Mouse (Mus musculus): Measurements from ENCODE around the gene Atp2a2.

Atp2a2 gene

DNA sequence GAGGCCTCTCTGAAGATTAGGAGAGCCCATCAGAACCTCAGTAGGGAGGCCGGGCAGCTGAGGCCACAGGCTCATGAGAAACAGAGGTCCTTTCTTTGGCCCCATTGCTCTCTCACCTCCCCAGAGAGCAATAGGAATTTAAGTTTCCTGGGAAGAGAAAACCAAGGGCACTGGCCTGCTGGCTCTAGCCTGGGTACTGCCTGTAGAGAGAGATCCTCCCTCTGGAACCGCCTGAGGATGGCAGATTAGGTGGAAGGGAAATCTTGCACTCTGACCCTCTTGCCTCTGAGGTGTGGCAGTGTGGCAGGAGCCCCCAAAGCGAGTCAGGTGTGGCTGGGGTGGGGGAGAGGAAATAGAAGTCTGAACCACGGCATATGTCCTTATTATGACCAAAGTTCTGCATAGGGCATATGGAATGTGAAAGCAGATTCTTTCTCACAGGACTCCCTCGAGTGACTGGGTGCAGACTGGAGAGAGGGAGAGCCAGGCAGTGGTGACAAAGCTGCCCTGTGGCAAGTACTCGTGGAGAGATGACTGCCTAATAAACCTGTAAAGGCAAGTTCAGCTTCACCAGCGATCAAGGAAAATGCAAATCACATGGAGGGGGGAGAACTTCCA is 17.1 kb upstream of the Atp2a2 start:
- no peak for DNase-seq (ENCODE audit: low spot score)

DNA sequence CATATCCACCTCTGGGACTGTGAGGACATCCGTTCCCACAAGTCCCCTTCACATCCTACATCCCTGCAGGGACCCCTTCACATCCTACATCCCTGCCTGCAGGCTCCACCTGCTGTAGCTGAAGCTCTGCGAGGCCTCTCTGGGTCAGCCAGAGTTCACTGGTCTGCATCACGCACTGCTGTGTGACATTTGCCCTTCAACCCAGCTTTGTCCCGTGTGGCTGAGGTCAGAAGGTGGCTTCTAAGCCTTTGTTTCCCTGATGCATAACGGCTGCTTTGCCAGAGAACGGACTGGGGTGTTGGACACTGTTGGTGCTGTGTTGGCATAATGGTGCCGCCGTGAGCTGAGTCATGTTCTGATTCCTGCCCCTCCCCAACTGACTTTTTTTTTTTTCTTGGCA is 16.2 kb upstream of the Atp2a2 start:
- no peak for DNase-seq (ENCODE audit: low spot score)

DNA sequence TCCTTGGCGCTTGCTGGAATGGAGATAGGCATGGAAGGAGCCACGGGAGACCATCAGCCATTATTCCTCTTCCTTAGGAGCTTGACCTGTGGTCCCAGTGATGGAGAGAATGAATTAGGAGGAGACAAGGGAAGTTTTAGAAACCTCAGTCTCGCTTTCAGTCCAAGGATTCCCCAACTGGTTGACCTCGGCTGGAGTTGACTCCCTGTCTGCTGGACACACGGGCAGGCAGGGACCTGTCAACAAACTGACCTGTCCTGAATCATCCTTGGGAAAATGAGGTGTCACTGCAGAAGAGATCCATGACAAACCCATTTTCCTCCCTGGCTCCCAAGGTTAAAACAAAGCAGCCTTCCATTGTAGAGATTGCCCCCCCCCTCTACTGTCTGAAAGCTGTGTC is 14.9 kb upstream of the Atp2a2 start:
- DNase-seq (ENCODE audit: low spot score), result no peak

DNA sequence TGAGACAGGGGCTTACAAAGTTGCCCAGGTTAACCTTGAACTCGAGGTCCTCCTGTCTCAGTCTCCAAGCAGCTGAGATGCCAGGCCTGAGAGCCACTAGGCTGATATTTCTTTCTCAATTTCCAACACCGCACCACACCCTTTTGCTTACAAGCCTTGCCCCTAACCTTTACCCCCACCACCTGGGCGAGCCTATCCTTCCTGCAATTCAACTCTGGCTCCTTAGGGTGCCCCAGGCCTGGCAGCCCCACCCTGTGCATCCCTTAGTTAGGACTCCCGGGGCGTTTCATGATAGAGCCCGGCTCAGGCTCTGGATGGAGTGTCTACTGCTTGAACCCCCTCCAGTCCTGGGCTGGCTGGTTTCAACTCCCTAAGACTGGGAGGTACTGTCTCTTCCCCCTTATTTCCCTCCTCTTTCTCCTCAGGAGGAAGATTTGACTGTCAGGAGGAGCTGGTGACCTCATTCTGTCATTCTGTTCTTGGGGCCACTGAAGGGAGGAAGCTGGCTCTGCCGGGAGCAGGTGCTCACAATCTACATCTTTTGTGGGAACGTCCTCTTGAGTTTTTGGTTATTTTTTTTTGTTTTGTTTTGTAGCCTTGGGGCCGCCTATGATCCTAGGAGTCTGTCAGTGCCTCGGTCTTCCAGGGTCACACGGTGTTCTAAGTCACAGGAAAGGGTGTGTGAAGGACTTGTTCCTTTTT is 14.2 kb upstream of the Atp2a2 start:
- DNase-seq (ENCODE audit: low spot score), result no peak

DNA sequence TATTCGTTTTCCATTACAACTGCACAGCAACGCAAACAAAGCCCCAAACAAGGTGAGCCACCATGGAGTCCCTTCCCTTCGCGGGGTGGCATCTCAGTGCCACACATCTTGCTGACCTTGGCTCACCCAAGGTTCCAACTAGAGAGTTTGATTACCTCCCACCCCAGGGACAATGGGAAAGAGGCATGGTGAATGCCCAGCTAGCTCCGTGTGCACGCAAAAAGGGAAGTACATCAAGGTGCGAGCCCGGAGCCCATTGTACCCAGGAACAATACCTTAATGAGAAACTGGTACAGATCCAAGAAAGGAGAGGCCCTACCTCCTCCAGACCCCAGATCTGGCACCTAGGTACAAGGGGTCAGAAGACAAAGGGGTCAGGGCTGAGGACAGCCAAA is 12.1 kb upstream of the Atp2a2 start:
- no peak for DNase-seq (ENCODE audit: low spot score)

DNA sequence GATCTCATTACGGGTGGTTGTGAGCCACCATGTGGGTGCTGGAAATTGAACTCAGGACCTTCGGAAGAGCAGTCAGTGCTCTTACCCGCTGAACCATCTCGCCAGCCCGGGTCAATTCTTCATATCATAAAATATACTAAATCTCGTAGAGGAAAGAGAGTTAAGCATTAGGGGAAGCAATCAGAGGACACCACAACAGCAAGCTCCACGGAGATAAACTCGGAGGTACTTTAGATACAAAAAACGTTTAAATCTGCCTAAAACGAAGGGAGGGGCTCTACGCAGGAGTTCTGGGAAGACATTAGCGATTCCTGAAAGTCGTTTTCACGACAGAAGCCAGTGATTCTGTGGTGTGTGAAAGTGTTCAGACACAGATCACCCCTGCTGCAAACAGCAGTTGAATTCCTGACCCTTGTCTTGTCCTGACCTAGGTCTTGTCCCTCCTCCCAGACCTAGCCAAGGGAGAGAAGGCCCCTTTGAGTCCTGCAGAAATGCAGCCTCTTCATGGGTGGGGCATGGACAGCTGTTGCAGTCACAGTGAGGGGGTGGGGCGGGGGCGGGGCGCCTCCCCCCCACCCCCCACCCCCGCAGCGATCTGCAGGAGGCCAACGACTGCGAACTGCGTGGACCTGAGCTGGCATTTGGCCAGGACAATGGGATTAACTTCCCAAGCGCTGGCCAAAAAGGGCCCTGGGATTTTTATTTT is 11.5 kb upstream of the Atp2a2 start:
- DNase-seq (ENCODE audit: low spot score), result no peak

DNA sequence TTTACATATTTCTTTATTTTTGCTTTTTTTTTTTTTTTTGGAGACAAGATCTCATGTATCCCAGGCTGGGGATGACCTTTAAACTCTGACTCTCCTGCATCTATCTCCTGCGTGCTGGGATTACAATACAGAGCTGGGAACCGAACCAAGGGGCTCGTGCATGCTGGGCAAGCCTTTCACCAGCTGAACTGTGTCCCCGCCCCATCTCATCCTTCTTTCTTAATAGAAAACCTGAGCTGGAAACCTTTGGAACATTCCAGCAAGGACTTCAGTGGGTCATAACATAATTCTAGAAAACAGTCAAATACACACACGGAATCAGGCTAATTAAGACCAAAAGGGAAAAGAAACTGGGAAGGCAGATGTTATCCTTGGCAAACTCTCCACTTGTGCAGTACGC is 10.0 kb upstream of the Atp2a2 start:
- DNase-seq (ENCODE audit: low spot score), result no peak

DNA sequence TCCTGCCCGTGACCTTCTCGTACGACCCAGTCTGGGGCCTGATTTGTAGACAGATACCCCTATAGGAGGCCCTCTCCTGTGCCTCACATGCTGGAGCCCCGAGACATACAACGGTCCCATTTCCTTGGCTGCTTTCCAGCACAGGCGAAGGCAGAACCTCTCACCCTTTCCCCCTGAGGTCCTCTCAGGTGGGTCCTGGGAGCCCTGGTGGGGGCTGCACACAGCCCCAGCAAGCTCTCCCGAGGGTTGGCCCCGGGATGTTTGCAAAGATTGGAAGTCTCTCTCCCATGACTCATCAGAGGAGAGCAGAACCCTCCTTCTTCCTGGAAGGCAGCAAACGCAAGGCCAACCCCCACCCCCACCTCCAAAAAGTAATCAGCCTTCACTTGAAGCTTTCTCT is 9.4 kb upstream of the Atp2a2 start:
- DNase-seq (ENCODE audit: low spot score), result no peak

DNA sequence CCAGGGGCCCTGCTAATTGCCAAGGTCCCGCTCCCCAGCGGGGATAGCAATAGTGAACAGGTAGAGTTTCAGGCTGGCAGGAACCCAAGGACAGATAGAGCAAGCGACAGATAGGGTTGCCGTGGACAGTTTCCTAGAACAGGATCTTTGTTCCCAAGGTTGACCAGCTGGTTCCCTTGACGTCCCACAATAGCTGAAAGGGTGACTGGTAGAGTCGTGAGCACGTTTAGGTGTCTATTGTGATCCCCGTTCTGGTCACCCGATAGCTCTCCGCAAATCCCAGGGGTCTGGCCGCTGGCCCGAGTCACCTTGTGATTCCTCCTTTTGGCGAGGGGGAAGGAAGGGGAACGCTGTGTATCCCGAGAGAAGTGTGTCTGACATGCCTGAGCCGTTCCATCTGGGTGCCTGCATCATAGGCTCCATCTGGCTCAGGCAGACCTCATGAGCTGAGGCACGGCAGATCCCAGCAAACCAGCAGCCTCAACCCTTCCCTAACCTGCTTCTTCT is 8.7 kb upstream of the Atp2a2 start:
- DNase-seq (ENCODE audit: low spot score), result no peak

DNA sequence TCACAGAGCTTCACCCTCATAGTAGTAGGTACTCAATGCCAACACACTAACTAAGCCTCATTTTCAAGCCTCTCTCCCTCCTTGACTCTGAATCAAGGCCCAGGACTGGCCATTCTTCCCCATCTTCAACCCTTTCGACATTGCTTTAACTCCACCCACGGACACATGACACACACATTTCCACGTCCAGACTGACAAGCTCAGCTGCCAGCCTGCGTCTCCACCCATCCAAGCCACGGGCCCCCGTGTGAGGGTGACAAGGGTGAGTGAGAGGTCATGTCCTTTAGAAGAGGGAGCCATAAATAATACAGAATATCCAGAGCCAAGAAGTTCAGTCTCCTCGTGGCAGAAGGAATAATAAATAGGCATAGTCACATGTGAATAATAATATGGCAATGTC is 7.6 kb upstream of the Atp2a2 start:
- DNase-seq (ENCODE audit: low spot score), result no peak

DNA sequence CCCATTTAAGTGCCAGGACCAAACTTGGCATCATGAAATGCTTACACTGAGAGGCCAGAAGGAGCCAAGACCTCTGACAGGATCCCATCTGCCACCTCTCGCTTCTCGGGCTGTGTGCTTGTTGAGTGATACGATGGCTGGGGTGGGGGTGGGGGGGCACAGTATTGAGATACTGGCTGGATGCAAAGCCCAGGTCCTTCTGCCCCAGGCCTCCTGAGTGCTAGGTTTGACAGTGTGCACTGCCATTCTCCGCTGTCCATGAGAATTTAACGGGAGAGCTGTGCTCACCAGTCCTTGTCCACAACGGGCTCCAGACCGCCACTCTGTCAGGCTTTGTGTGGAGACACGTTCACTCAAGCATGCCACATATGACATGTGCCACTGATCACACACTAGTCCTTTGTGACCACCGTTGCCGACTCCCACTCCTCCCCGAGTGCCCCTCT is 6.9 kb upstream of the Atp2a2 start:
- no peak for DNase-seq (ENCODE audit: low spot score)

DNA sequence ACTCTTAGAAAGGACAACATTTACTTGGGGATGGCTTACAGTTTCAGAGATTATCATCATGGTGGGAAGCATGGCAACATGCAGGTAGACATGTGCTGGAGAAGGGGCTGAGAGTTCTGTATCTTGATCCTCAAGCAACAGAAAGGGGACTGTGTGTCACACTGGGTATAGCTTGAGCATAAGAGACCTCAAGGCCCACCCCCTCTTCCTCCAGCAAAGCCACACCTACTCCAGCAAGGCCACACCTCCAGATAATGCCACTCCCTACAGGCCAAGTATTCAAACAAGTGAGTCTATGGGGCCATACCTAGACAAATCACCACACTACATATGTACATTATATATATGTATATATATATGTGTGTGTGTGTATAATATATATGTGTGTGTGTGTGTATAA is 5.4 kb upstream of the Atp2a2 start:
- no peak for DNase-seq (ENCODE audit: low spot score)

DNA sequence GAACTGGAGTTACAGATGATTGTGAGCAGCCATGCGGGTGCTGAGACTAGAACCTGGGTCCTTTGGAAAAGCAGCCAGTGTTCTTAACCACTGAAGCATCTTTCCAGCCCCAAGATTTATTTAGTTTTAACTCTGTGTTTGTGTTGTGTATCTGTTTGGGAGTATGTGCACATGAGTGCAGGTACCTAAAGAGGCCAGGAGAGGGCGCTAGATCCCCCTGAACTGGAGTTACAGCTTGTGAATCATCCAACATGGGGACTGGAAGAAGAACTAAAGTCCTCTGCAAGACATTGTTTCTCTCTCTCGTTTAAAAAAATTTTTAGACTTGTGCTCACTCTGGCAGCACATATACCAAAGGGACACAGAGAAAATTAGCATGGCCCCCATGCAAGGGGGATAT is 4.4 kb upstream of the Atp2a2 start:
- DNase-seq (ENCODE audit: low spot score), result no peak

DNA sequence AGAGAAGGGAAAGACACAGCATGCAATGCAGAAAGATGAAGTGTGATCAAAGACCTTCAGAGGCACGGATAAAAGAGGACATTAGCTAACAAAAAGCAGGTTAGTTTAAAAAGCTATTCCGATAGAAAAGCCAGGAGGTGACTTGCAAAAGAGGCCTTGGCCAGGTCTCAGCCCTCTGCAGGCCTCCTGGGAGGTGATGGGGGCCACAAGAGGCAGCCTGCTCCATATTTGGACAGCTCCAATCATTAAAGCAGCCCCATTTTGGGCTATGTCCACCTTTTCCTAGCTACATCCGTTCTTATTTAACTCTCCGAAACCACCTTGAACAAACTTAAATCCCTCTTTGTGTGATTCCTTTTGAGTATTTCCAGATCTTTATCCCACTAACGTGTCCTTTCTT is 3.5 kb upstream of the Atp2a2 start:
- DNase-seq (ENCODE audit: low spot score), result no peak

DNA sequence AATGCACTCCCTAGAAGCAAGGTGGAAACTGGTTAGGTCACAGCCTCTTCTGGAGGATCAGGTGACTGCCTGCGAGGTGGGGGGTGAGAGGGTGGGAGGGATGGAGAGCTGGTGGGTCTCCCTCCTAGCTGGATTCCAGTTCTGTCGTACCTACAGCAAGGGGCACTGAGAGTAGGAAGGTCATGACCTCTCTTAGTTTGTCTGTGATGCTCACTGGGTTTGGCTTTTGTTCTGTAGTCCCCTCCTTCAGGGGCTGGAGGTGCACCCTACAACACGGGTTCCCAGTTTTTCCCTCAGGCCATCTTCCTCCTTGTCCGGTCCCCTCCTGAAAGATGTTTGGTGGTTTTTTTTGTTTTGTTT is 1.7 kb upstream of the Atp2a2 start:
- DNase-seq (ENCODE audit: low spot score), result no peak

DNA sequence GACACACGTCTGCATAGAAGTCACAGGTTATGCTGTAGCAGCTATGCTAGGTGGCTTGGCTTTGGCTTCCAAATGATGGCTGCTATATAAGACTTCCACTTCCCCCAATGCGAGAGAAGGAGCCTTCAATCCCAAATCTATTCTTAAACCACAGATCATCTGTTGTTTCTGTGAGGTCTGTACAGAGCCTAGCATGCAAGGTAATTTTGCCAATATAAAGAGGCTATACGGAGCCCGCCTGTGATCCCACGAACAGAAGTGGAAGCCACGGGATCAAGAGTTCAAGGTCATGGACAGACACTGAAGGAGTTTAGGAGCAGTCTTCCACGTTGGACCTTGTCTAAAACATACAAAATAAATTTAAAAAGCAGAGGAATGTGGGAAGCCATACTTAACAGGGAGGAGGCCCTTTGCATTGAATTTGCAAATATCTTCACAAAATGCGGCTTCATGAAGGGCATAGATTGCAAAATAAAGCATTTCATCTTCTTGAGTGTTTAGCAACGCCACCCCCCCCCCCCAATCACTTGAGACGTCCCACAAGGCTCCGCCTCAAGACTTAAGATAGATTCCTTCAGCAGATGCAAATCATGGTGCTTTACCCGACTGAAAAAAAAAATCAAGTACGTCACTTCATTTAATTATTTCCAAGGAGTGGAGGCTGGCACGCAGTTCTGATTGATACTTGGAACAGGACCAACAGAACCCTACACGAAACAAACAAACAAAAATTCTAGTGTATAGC is 1.2 kb upstream of the Atp2a2 start:
- no peak for DNase-seq (ENCODE audit: low spot score)

DNA sequence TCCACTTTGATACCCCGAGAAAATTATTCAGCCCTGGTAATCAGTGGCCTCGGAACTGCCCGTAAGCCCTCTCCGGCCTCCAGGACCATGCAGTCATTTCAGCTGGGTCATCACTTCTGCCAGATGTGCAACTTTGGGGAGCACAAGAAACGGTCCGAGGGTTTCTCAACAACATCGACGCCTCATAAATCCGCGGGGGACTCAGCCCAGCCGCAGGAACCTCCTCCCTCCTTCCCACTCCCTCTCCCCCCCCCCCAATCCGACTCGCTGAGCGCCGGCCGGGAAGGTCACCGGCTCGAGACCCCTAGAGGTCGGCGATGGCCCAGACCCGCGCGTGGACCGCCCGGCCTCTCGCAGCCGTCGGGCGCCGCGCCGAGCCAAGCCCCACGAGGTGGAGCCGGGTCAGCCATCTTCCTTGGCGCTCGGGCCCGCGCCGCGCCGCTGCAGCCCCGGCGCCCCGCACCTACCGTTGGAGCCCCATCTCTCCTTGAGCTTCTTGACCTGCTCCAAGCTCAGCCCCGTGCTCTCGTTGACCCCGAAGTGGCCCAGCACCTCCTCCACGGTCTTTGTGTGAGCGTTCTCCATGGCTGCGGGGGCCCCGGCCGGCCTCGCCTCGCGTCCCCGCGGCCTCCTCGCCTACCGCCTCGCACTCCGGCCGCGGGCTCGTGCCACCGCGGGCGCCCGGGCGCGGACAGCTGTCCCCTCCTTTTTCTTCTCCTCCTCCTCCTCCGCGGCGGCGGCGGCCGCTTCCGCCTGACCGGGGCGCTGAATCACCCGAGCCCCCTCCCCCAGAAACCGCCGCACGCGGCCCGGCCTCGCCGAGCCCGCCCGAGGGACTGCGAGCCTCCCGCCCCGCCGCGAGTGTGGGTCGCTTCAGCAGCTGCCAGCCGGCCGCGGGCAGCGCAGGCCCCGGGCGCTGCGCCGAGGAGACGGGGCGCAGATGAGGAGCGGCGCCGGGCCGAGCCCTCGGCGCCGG is 636 bp downstream of the Atp2a2 start:
- DNase-seq (ENCODE audit: low spot score), result peak; percentile 48

DNA sequence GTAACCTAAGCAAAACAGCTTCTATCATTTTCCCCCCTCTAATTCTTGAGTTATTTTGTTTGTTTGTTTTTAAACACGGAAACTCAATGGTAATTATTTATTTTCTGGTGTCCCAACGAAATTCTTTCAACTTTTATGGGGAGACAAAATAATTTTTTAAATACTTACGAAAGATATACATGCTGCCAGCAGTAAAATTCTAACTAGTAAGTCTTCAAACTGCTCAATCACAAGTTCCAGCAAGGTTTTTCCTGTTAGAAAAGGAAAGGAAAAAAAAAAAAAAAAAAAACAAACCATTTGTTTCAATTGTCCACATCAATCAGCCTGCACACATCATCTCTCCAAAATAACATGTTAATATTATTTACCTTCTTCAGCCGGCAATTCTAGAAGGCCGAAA is 1.5 kb downstream of the Atp2a2 start:
- no peak for DNase-seq (ENCODE audit: low spot score)

DNA sequence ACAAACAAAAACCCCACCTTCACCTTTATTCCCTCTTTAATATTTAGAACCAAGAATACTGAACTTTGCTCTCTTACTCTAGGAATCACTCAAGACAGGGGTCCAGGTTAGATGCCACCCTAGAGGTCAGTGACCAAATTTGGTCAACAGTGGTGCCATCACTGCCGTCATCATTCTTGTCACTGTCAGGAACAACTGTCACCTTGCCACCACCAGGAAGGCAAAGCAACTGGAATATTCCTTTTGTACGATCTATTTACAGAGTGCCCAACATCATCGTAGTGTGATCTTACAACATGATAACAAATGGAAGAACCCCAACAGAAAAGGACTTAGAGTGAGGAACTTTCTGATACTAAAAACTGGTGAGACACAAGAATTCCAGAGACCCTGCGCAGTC is 1.9 kb downstream of the Atp2a2 start:
- DNase-seq (ENCODE audit: low spot score), result peak; percentile 34

DNA sequence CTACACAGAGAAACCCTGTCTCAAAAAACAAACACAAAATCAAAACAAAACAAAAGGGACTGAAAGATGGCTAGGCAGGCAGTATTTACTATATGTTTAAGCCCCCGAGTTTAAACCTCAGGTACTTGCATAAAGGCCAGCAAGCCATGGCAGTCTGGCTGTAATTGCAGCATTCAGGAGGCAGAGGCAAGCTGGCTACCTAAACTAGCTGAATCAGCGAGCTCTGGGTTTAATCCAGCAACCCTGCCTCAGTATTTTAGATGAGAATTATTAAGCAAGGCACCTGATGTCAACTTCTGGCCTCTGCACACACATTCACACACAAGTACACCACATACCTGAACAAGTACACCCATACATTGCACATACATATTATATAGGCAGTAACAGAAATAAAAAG is 4.0 kb downstream of the Atp2a2 start:
- no peak for DNase-seq (ENCODE audit: low spot score)

DNA sequence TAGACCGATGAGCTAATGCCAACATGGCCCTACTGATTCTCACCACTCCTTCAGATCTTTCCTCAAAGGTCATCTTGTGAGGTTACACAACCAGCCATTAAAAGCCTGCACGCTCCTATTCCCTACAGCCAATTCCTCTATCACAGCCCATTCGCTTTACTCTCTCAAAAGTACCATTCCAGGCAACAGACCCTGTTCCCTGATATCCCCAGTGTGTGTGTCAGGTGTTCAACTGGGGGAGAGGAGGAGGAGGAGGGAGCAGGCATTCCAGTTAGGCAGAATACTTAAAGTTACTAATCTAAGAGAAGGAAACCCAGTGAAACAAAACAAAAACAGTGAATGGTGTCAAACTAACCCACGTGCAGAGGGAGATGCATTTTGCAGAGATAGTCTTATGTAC is 5.0 kb downstream of the Atp2a2 start:
- DNase-seq (ENCODE audit: low spot score), result no peak

DNA sequence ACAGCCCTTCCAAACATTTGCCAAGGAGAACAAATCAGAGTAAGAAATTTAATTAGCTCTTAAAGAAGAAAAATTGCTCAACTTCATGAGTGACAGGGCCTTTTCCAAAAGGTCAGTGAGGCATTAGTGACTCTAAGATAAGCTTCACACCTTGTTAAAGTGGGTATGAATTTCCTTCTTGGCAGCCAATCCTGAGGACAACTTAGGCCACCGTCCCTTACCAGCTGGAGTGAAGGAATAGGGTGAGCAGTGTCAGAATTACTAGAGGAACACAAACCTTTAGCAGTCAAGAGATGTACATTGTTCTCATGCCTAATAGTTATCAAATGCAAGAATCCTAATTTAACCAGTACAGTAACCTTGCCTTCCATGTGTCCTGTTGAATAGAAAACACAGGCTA is 7.6 kb downstream of the Atp2a2 start:
- no peak for DNase-seq (ENCODE audit: low spot score)

Data from c-Kit-positive CD71-positive TER-119-positive erythroid progenitor cells, embryonic 14.5 days (primary cell).